Mouse (Mus musculus): ENCODE measurements around the gene A530032D15Rik. TPM values are rescaled to one million over a fixed set of nuclear protein-coding genes. Genes with fewer than 3 reads are reported as not detected.
"Not testable (repeated sequence)": the region's sequence is repeated elsewhere in the genome, so short reads cannot be mapped to it uniquely, and the experiment has no call there.

A530032D15Rik gene
- polyA plus RNA-seq, 1 experiment from 2014 or later, result not detected

GRCm38 (mm10) chr1:85111572-85111971 lies 1.9 kb upstream of the A530032D15Rik start:
- ATAC-seq (ENCODE audit: low FRiP score, low TSS enrichment); H3K36me3 ChIP-seq (ENCODE audit: insufficient read depth, low read length); H3K9me3 ChIP-seq (ENCODE audit: low read length); H3K4me3 ChIP-seq (ENCODE audit: low read length); H3K9ac ChIP-seq (replicated peaks; ENCODE audit: low read length); H3K4me2 ChIP-seq (replicated peaks; ENCODE audit: low read depth, low read length); H3K27me3 ChIP-seq (ENCODE audit: insufficient read depth, low read length); H3K27ac ChIP-seq (ENCODE audit: low read length); H3K4me1 ChIP-seq (ENCODE audit: insufficient read depth, low read length): not testable (repeated sequence)
- 64% methylated on average over 10 of the region's 10 CpGs for WGBS

GRCm38 (mm10) chr1:85110876-85111275 lies 1.2 kb upstream of the A530032D15Rik start:
- H3K4me2 ChIP-seq (replicated peaks; ENCODE audit: low read depth, low read length); H3K9ac ChIP-seq (replicated peaks; ENCODE audit: low read length); H3K27ac ChIP-seq (ENCODE audit: low read length); H3K36me3 ChIP-seq (ENCODE audit: insufficient read depth, low read length); H3K9me3 ChIP-seq (ENCODE audit: low read length); H3K4me1 ChIP-seq (ENCODE audit: insufficient read depth, low read length); H3K27me3 ChIP-seq (ENCODE audit: insufficient read depth, low read length); ATAC-seq (ENCODE audit: low FRiP score, low TSS enrichment); H3K4me3 ChIP-seq (ENCODE audit: low read length): not testable (repeated sequence)
- WGBS, result 80% methylated on average over 2 of the region's 3 CpGs

- H3K27ac ChIP-seq (ENCODE audit: low read length); H3K4me2 ChIP-seq (replicated peaks; ENCODE audit: low read depth, low read length); H3K9me3 ChIP-seq (ENCODE audit: low read length); H3K4me3 ChIP-seq (ENCODE audit: low read length); H3K36me3 ChIP-seq (ENCODE audit: insufficient read depth, low read length); ATAC-seq (ENCODE audit: low FRiP score, low TSS enrichment); H3K9ac ChIP-seq (replicated peaks; ENCODE audit: low read length); H3K27me3 ChIP-seq (ENCODE audit: insufficient read depth, low read length); H3K4me1 ChIP-seq (ENCODE audit: insufficient read depth, low read length): not testable (repeated sequence)
- WGBS, result 69% methylated on average over 5 of the region's 6 CpGs
Measured at GRCm38 (mm10) chr1:85106013-85106412, 3.6 kb downstream of the A530032D15Rik start.

- not testable (repeated sequence) for H3K9me3 ChIP-seq (ENCODE audit: low read length); H3K36me3 ChIP-seq (ENCODE audit: insufficient read depth, low read length); H3K27me3 ChIP-seq (ENCODE audit: insufficient read depth, low read length); H3K27ac ChIP-seq (ENCODE audit: low read length); H3K4me1 ChIP-seq (ENCODE audit: insufficient read depth, low read length); H3K4me3 ChIP-seq (ENCODE audit: low read length); H3K4me2 ChIP-seq (replicated peaks; ENCODE audit: low read depth, low read length); ATAC-seq (ENCODE audit: low FRiP score, low TSS enrichment); H3K9ac ChIP-seq (replicated peaks; ENCODE audit: low read length)
- WGBS, result 88% methylated on average over 4 of the region's 4 CpGs
Measured at GRCm38 (mm10) chr1:85105336-85105735, 4.3 kb downstream of the A530032D15Rik start.

GRCm38 (mm10) chr1:85101754-85102153 lies 7.9 kb downstream of the A530032D15Rik start:
- H3K4me3 ChIP-seq (ENCODE audit: low read length); ATAC-seq (ENCODE audit: low FRiP score, low TSS enrichment); H3K36me3 ChIP-seq (ENCODE audit: insufficient read depth, low read length); H3K9ac ChIP-seq (replicated peaks; ENCODE audit: low read length); H3K4me1 ChIP-seq (ENCODE audit: insufficient read depth, low read length); H3K9me3 ChIP-seq (ENCODE audit: low read length); H3K27me3 ChIP-seq (ENCODE audit: insufficient read depth, low read length); H3K4me2 ChIP-seq (replicated peaks; ENCODE audit: low read depth, low read length); H3K27ac ChIP-seq (ENCODE audit: low read length): not testable (repeated sequence)
- WGBS, result 79% methylated on average over 4 of the region's 4 CpGs

- H3K9me3 ChIP-seq (ENCODE audit: low read length); H3K4me3 ChIP-seq (ENCODE audit: low read length); H3K27me3 ChIP-seq (ENCODE audit: insufficient read depth, low read length); H3K4me2 ChIP-seq (replicated peaks; ENCODE audit: low read depth, low read length); H3K4me1 ChIP-seq (ENCODE audit: insufficient read depth, low read length); H3K36me3 ChIP-seq (ENCODE audit: insufficient read depth, low read length); H3K9ac ChIP-seq (replicated peaks; ENCODE audit: low read length); ATAC-seq (ENCODE audit: low FRiP score, low TSS enrichment); H3K27ac ChIP-seq (ENCODE audit: low read length): not testable (repeated sequence)
- WGBS, result 89% methylated on average over 1 of the region's 1 CpGs
Measured at GRCm38 (mm10) chr1:85099864-85100263, 9.8 kb downstream of the A530032D15Rik start, which contains the start of gene Gm10553. Gene Gm10553 (plus strand): TSS chr1:85100164.

GRCm38 (mm10) chr1:85099081-85099480 lies 10.6 kb downstream of the A530032D15Rik start:
- H3K4me3 ChIP-seq (ENCODE audit: low read length); H3K27me3 ChIP-seq (ENCODE audit: insufficient read depth, low read length); H3K9me3 ChIP-seq (ENCODE audit: low read length); H3K4me1 ChIP-seq (ENCODE audit: insufficient read depth, low read length); H3K4me2 ChIP-seq (replicated peaks; ENCODE audit: low read depth, low read length); H3K9ac ChIP-seq (replicated peaks; ENCODE audit: low read length); ATAC-seq (ENCODE audit: low FRiP score, low TSS enrichment); H3K36me3 ChIP-seq (ENCODE audit: insufficient read depth, low read length); H3K27ac ChIP-seq (ENCODE audit: low read length): not testable (repeated sequence)
- WGBS, result 80% methylated on average over 5 of the region's 7 CpGs

GRCm38 (mm10) chr1:85093011-85093572 lies 16.6 kb downstream of the A530032D15Rik start:
- not testable (repeated sequence) for ATAC-seq (ENCODE audit: low FRiP score, low TSS enrichment); H3K36me3 ChIP-seq (ENCODE audit: insufficient read depth, low read length); H3K9me3 ChIP-seq (ENCODE audit: low read length); H3K9ac ChIP-seq (replicated peaks; ENCODE audit: low read length); H3K4me3 ChIP-seq (ENCODE audit: low read length); H3K27me3 ChIP-seq (ENCODE audit: insufficient read depth, low read length); H3K4me1 ChIP-seq (ENCODE audit: insufficient read depth, low read length); H3K4me2 ChIP-seq (replicated peaks; ENCODE audit: low read depth, low read length); H3K27ac ChIP-seq (ENCODE audit: low read length)
- 83% methylated on average over 6 of the region's 7 CpGs for WGBS

- H3K27me3 ChIP-seq (ENCODE audit: insufficient read depth, low read length); H3K9me3 ChIP-seq (ENCODE audit: low read length); H3K4me3 ChIP-seq (ENCODE audit: low read length); H3K9ac ChIP-seq (replicated peaks; ENCODE audit: low read length); H3K4me1 ChIP-seq (ENCODE audit: insufficient read depth, low read length); H3K4me2 ChIP-seq (replicated peaks; ENCODE audit: low read depth, low read length); ATAC-seq (ENCODE audit: low FRiP score, low TSS enrichment); H3K36me3 ChIP-seq (ENCODE audit: insufficient read depth, low read length); H3K27ac ChIP-seq (ENCODE audit: low read length): not testable (repeated sequence)
- WGBS, result 34% methylated on average over 1 of the region's 3 CpGs
Measured at GRCm38 (mm10) chr1:85092169-85092568, 17.5 kb downstream of the A530032D15Rik start.

- H3K9ac ChIP-seq (replicated peaks; ENCODE audit: low read length); H3K4me3 ChIP-seq (ENCODE audit: low read length); H3K27me3 ChIP-seq (ENCODE audit: insufficient read depth, low read length); ATAC-seq (ENCODE audit: low FRiP score, low TSS enrichment); H3K36me3 ChIP-seq (ENCODE audit: insufficient read depth, low read length); H3K4me1 ChIP-seq (ENCODE audit: insufficient read depth, low read length); H3K4me2 ChIP-seq (replicated peaks; ENCODE audit: low read depth, low read length); H3K9me3 ChIP-seq (ENCODE audit: low read length); H3K27ac ChIP-seq (ENCODE audit: low read length): not testable (repeated sequence)
- WGBS, result 57% methylated on average over 1 of the region's 1 CpGs
Measured at GRCm38 (mm10) chr1:85086211-85086610, 23.4 kb downstream of the A530032D15Rik start.
